Mouse (Mus musculus) small intestine, adult 2 months (tissue): ENCODE results near the gene Acot7.

Experiments used
- CTCF ChIP-seq: fragments of 200-500 bp; IDR thresholded peaks from 2 replicates; pipeline ENCODE4 v1.5.1; 2012; ENCODE audit warnings: low read depth, mild to moderate bottlenecking, control low read depth, inconsistent platforms, low read length, moderate library complexity, mixed read lengths; ENCODE audit not compliant: insufficient replicate concordance, insufficient read length; ENCODE audit errors: extremely low read depth
- POLR2A ChIP-seq: fragments of 200-500 bp; IDR thresholded peaks from 2 replicates; pipeline ENCODE4 v1.6.1; 2012; ENCODE audit warnings: low read depth, mild to moderate bottlenecking, control low read depth, inconsistent platforms, low read length, moderate library complexity

DNA sequence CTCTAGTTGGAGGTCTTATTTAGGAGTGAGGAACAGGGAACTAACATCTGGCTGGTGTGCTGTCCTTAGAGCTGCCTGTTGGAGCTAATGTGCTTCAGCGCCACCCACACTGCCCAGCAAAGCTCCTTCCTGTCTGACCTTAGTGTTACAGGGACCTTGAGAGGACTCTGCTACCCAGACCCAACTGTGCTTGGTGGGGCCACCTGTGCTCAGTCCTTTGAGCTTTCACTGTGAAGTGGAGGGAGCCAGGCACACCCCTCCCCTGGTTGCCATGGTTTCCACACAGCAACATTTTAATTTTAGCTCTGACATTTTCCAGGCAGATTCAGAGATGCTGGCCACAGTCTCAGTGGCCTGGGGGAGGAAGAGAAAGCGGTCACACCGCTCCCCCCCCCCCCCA lies 25.0 kb downstream of the Acot7 start:
- TF ChIP-seq CTCF (no peak), POLR2A (no peak)
